Comparison of ENCODE assay signal across 7 mouse cellular contexts in genomic region chr5:128976266-128976665, GRCm38 (mm10). TPM values are rescaled to one million over a fixed set of nuclear protein-coding genes. Genes with fewer than 3 reads are reported as not detected.
DNase-seq lines count a peak whose midpoint lies in the region; ATAC-seq and TF ChIP-seq lines count a peak whose summit lies in the region.

No protein-coding gene starts in this region.

- TF ChIP-seq CTCF in small intestine, adult 2 months (IDR thresholded peaks at IDR 0.05; ENCODE audit: extremely low read depth, insufficient read length, insufficient replicate concordance, low read depth, low read length) = peak; percentile 24; the same call in 1 of the 2 replicates

- DNase-seq in left cerebral cortex, adult 18-20 months (ENCODE audit: low spot score in 2 of 2) = peak; percentile 35 to 40
- no peak for DNase-seq in left cerebral cortex, adult 9 months (ENCODE audit: low spot score in 2 of 2)
- DNase-seq in Muller cell, postnatal 12 days (ENCODE audit: inconsistent ontology term) = peak; percentile 40
- DNase-seq in limb, embryonic 10.5 days (ENCODE audit: low spot score) = peak; percentile 67
- no peak for DNase-seq in urinary bladder, postnatal 10 days (ENCODE audit: low spot score)

- peaks cover 7% of the 10 kb centered on the region; the same call in 1 of the 2 replicates for H3K4me1 ChIP-seq in limb, embryonic 10.5 days
- no peaks in the 10 kb centered on the region for H3K4me1 ChIP-seq in small intestine, adult 2 months (ENCODE audit: control insufficient read depth, insufficient read depth, insufficient read length, low read length)

- TF ChIP-seq POLR2A in small intestine, adult 2 months (IDR thresholded peaks at IDR 0.05; ENCODE audit: low read depth, low read length) = no peak

- no peaks in the 10 kb centered on the region for H3K9me3 ChIP-seq in limb, embryonic 10.5 days (replicated peaks)

- H3K4me3 ChIP-seq in limb, embryonic 10.5 days = no peak overlapping the region
- no peak overlapping the region for H3K4me3 ChIP-seq in small intestine, adult 2 months (ENCODE audit: low read depth, low read length)

- ATAC-seq in common myeloid progenitor, adult 5-6 weeks (replicated peaks; ENCODE audit: low read depth, poor library complexity, severe bottlenecking) = peak; percentile 74

- no peaks in the 10 kb centered on the region for H3K36me3 ChIP-seq in limb, embryonic 10.5 days
- no peaks in the 10 kb centered on the region for H3K36me3 ChIP-seq in small intestine, adult 2 months (ENCODE audit: control insufficient read depth, insufficient read depth, low read length)

- no peak overlapping the region for H3K27ac ChIP-seq in limb, embryonic 10.5 days
- H3K27ac ChIP-seq in small intestine, adult 2 months (ENCODE audit: insufficient read depth, low read depth, low read length) = no peak overlapping the region

- WGBS in limb, embryonic 10.5 days = 33% methylated on average over 4 of the region's 4 CpGs
- 34% methylated on average over 4 of the region's 4 CpGs for WGBS in small intestine, adult 2 months

- H3K27me3 ChIP-seq in limb, embryonic 10.5 days (ENCODE audit: low read depth, poor library complexity, severe bottlenecking) = no peaks in the 10 kb centered on the region
- no peaks in the 10 kb centered on the region for H3K27me3 ChIP-seq in small intestine, adult 2 months (ENCODE audit: control insufficient read depth, insufficient read depth, low read length)

RNA-seq across cellular contexts. Expression of gene Rimbp2, which starts 23.0 kb away (rescaled TPM):
- total RNA-seq in left cerebral cortex, adult 18-20 months (2021) = 100 to 1,000 TPM; 124 to 128 TPM
- not detected in 2 replicates for total RNA-seq in common myeloid progenitor, adult 5-6 weeks (2017)
- 0.05 and 0.08 TPM in 2 replicates for polyA plus RNA-seq in limb, embryonic 10.5 days (2016; fragmentation: Nextera tagmentation; extraction: Ambion mirVana)
- 0.94 and 1.1 TPM in 2 replicates for polyA plus RNA-seq in small intestine, adult 2 months (2012; rRNA removed)

RNA-seq across cellular contexts. Expression of gene Stx2, which starts 32.1 kb away (rescaled TPM):
- 10 to 100 TPM; 16.8 to 22.6 TPM for total RNA-seq in left cerebral cortex, adult 18-20 months (2021)
- total RNA-seq in common myeloid progenitor, adult 5-6 weeks (2017) = 38.6 and 74.1 TPM in 2 replicates
- 17.5 and 26.2 TPM in 2 replicates for polyA plus RNA-seq in limb, embryonic 10.5 days (2016; fragmentation: Nextera tagmentation; extraction: Ambion mirVana)
- 4.7 and 5.8 TPM in 2 replicates for polyA plus RNA-seq in small intestine, adult 2 months (2012; rRNA removed)

RNA-seq across cellular contexts. Expression of gene Ran, which starts 43.6 kb away (rescaled TPM):
- total RNA-seq in left cerebral cortex, adult 18-20 months (2021) = 100 to 1,000 TPM; 164 to 178 TPM
- 494 and 900 TPM in 2 replicates for total RNA-seq in common myeloid progenitor, adult 5-6 weeks (2017)
- 933 and 1,138 TPM in 2 replicates for polyA plus RNA-seq in limb, embryonic 10.5 days (2016; fragmentation: Nextera tagmentation; extraction: Ambion mirVana)
- 34.1 and 38.4 TPM in 2 replicates for polyA plus RNA-seq in small intestine, adult 2 months (2012; rRNA removed)

Comparison
In these comparisons a context has a peak if more than half of its experiments do, and no peak if none do; other contexts are left out.
1. DNase-seq: peak in left cerebral cortex, adult 18-20 months (2 of 2), Muller cell, postnatal 12 days (single experiment) and limb, embryonic 10.5 days (single experiment); none in left cerebral cortex, adult 9 months (0 of 2) and urinary bladder, postnatal 10 days (single experiment).
2. RNA of gene Rimbp2, which starts 23.0 kb away (total RNA-seq): 124 to 128 TPM in left cerebral cortex, adult 18-20 months; not detected in common myeloid progenitor, adult 5-6 weeks; every median in the first group is over 100 times any median in the second.